Mouse (Mus musculus) CH12.LX (cell line): ENCODE measurements around the gene Gls. TPM values are rescaled to one million over a fixed set of nuclear protein-coding genes. Genes with fewer than 3 reads are reported as not detected.

ENCODE experiments used
- DNase-seq: peaks from one replicate; pipeline ENCODE4 v3.0.0-alpha.2; 2013; ENCODE audit errors: extremely low read depth
- H3K27ac ChIP-seq: 2 replicates; pipeline ENCODE4 v1.5.1; 2012; ENCODE audit warnings: low read depth, mild to moderate bottlenecking, control low read depth, moderate library complexity; ENCODE audit not compliant: insufficient read depth
- H3K27me3 ChIP-seq: replicated peaks from 2 replicates; pipeline ENCODE3; 2012; ENCODE audit warnings: inconsistent platforms
- H3K36me3 ChIP-seq, 2 experiments: replicated peaks in 1 of 2; 2 replicates each; pipeline versions ENCODE3 to v1.6.1; 2012; ENCODE audit warnings: inconsistent platforms in 1 of 2, low read length in 1 of 2, mild to moderate bottlenecking in 1 of 2, mixed read lengths in 1 of 2, moderate library complexity in 1 of 2; ENCODE audit not compliant: control insufficient read depth in 1 of 2, insufficient read depth in 1 of 2
- H3K4me1 ChIP-seq, 2 experiments: 2 replicates each; pipeline ENCODE4 v1.6.1; 2012; ENCODE audit warnings: inconsistent platforms in 1 of 2, moderate library complexity in 1 of 2; ENCODE audit not compliant: insufficient read depth in 2 of 2, control insufficient read depth in 1 of 2
- H3K4me2 ChIP-seq: 2 replicates; pipeline ENCODE4 v1.6.1; 2012; ENCODE audit warnings: low read depth, mild to moderate bottlenecking, control low read depth; ENCODE audit not compliant: poor library complexity, insufficient read depth, severe bottlenecking
- H3K4me3 ChIP-seq, 3 experiments: fragments of 150-350 bp in 1 of 3; sonication (generic) in 1 of 3; replicated peaks in 1 of 3; 2 replicates each; pipeline versions ENCODE3 to v1.5.1; 2011 to 2012; ENCODE audit warnings: low read depth in 2 of 3, low read length in 2 of 3, mild to moderate bottlenecking in 2 of 3, moderate library complexity in 2 of 3, control low read depth in 1 of 3, improper control_type of control experiment in 1 of 3, inconsistent platforms in 1 of 3, mixed read lengths in 1 of 3; ENCODE audit not compliant: poor library complexity in 1 of 3
- H3K79me2 ChIP-seq: replicated peaks from 2 replicates; pipeline ENCODE4 v1.6.1; 2012; ENCODE audit warnings: mild to moderate bottlenecking, moderate library complexity; ENCODE audit not compliant: control insufficient read depth, poor library complexity, insufficient read depth, severe bottlenecking; ENCODE audit errors: extremely low read depth
- H3K9ac ChIP-seq: 2 replicates; pipeline ENCODE4 v1.6.1; 2012; ENCODE audit warnings: low read depth, mild to moderate bottlenecking, control low read depth, moderate library complexity; ENCODE audit not compliant: insufficient read depth
- H3K9me3 ChIP-seq: replicated peaks from 2 replicates; pipeline ENCODE3; 2012; ENCODE audit warnings: low read length, inconsistent platforms, mixed read lengths
- BHLHE40 ChIP-seq: IDR thresholded peaks from 2 replicates; pipeline ENCODE4 v1.6.1; 2011; ENCODE audit warnings: mild to moderate bottlenecking, low read depth, low read length, improper control_type of control experiment
- CHD1 ChIP-seq: IDR thresholded peaks from 2 replicates; pipeline ENCODE4 v1.6.1; 2012; ENCODE audit warnings: low read depth, low read length, improper control_type of control experiment, inconsistent platforms
- CTCF ChIP-seq, 2 experiments: IDR thresholded peaks in 1 of 2; conservative IDR thresholded peaks in 1 of 2; 2 replicates each; pipeline ENCODE4 v1.5.1; 2011 to 2012; ENCODE audit warnings: low read depth in 2 of 2, low read length in 2 of 2, improper control_type of control experiment in 1 of 2, inconsistent platforms in 1 of 2, mild to moderate bottlenecking in 1 of 2, moderate library complexity in 1 of 2
- E2F4 ChIP-seq: IDR thresholded peaks from 2 replicates; pipeline ENCODE4 v1.6.1; 2011; ENCODE audit warnings: low read depth, low read length, improper control_type of control experiment; ENCODE audit not compliant: insufficient replicate concordance
- EP300 ChIP-seq: IDR thresholded peaks from 2 replicates; pipeline ENCODE4 v1.6.1; 2011; ENCODE audit warnings: low read length, improper control_type of control experiment
- ETS1 ChIP-seq: conservative IDR thresholded peaks from 2 replicates; pipeline ENCODE4 v1.6.1; 2012; ENCODE audit warnings: low read depth, mild to moderate bottlenecking, inconsistent platforms, low read length, improper control_type of control experiment, moderate library complexity
- GABPA ChIP-seq: IDR thresholded peaks from 2 replicates; pipeline ENCODE4 v1.6.1; 2012; ENCODE audit warnings: low read depth, low read length, improper control_type of control experiment, inconsistent platforms; ENCODE audit not compliant: insufficient replicate concordance
- HCFC1 ChIP-seq: IDR thresholded peaks from 2 replicates; pipeline ENCODE4 v1.6.1; 2012; ENCODE audit warnings: low read depth, mild to moderate bottlenecking, inconsistent platforms, low read length, improper control_type of control experiment
- IRF4 ChIP-seq: IDR thresholded peaks from 2 replicates; pipeline ENCODE4 v1.6.1; 2014; ENCODE audit warnings: low read depth, mild to moderate bottlenecking, inconsistent platforms, low read length, improper control_type of control experiment
- JUN ChIP-seq: IDR thresholded peaks from 2 replicates; pipeline ENCODE4 v1.6.1; 2011; ENCODE audit warnings: low read depth, mild to moderate bottlenecking, low read length, improper control_type of control experiment, moderate library complexity; ENCODE audit not compliant: insufficient read depth
- JUND ChIP-seq: conservative IDR thresholded peaks from 2 replicates; pipeline ENCODE4 v1.6.1; 2011; ENCODE audit warnings: low read depth, low read length, improper control_type of control experiment
- MAFK ChIP-seq: IDR thresholded peaks from 2 replicates; pipeline ENCODE4 v1.6.1; 2011; ENCODE audit warnings: low read length, improper control_type of control experiment; ENCODE audit not compliant: insufficient replicate concordance
- MAX ChIP-seq: IDR thresholded peaks from 2 replicates; pipeline ENCODE4 v1.6.1; 2011; ENCODE audit warnings: low read length, improper control_type of control experiment
- MAZ ChIP-seq: IDR thresholded peaks from 2 replicates; pipeline ENCODE4 v1.6.1; 2012; ENCODE audit warnings: low read depth, mild to moderate bottlenecking, inconsistent platforms, low read length, improper control_type of control experiment, moderate library complexity
- MXI1 ChIP-seq: IDR thresholded peaks from 2 replicates; pipeline ENCODE4 v1.6.1; 2011; ENCODE audit warnings: mild to moderate bottlenecking, low read depth, low read length, improper control_type of control experiment
- MYC ChIP-seq: IDR thresholded peaks from 2 replicates; pipeline ENCODE4 v1.6.1; 2011; ENCODE audit warnings: low read depth, mild to moderate bottlenecking, improper control_type of control experiment, low read length
- NELFE ChIP-seq: IDR thresholded peaks from 2 replicates; pipeline ENCODE4 v1.6.1; 2011; ENCODE audit warnings: low read depth, low read length, improper control_type of control experiment
- PAX5 ChIP-seq: IDR thresholded peaks from 2 replicates; pipeline ENCODE4 v1.6.1; 2012; ENCODE audit warnings: low read length, inconsistent platforms, mixed read lengths
- POLR2AphosphoS2 ChIP-seq: IDR thresholded peaks from 2 replicates; pipeline ENCODE4 v1.6.1; 2011; ENCODE audit warnings: low read depth, low read length, improper control_type of control experiment
- RAD21 ChIP-seq: IDR thresholded peaks from 2 replicates; pipeline ENCODE4 v1.6.1; 2011; ENCODE audit warnings: low read depth, mild to moderate bottlenecking, low read length, improper control_type of control experiment, moderate library complexity
- TCF12 ChIP-seq: IDR thresholded peaks from 2 replicates; pipeline ENCODE4 v1.6.1; 2014; ENCODE audit warnings: low read depth, mild to moderate bottlenecking, inconsistent platforms, low read length, improper control_type of control experiment
- UBTF ChIP-seq: IDR thresholded peaks from 2 replicates; pipeline ENCODE4 v1.6.1; 2012; ENCODE audit warnings: low read depth, mild to moderate bottlenecking, inconsistent platforms, low read length, improper control_type of control experiment, moderate library complexity
- USF2 ChIP-seq: conservative IDR thresholded peaks from 2 replicates; pipeline ENCODE4 v1.6.1; 2011; ENCODE audit warnings: low read depth, low read length, improper control_type of control experiment
- dilution Hi-C: fragments of 300-500 bp; cut with MboI; formaldehyde crosslinking; loops from 2 replicates; pipeline ENCODE4 v1.14.3; 2020; ENCODE audit warnings: low sequenced_read_pairs; ENCODE audit not compliant: extremely low pct_unique_long_range_greater_than_20kb, extremely low pct_ligation_motif_present
- in situ Hi-C: fragments of 300-500 bp; cut with MboI; formaldehyde crosslinking; loops from 3 replicates; pipeline ENCODE4 v1.14.3; 2019; ENCODE audit warnings: low sequenced_read_pairs, low pct_ligation_motif_present, low pct_unique_long_range_greater_than_20kb, mixed read lengths
- polyA plus RNA-seq: library from polyadenylated mRNA; unstranded; fragments of >175 nt; gene quantifications from 2 replicates; pipeline ENCODE4 v1.2.1, GENCODE M21; 2012; ENCODE audit warnings: low read depth; ENCODE audit not compliant: insufficient read length
- total RNA-seq, 2 experiments: library from RNA; depleted of rRNA; stranded (reverse); fragments of 300-350 nt in 1 of 2; fragments of >200 nt in 1 of 2; gene quantifications; 2 replicates each; pipeline ENCODE4 v1.2.3; 2012 to 2014

Gls gene
- total and polyA plus RNA-seq, 3 experiments = 107 to 182 (median 150) TPM

DNA sequence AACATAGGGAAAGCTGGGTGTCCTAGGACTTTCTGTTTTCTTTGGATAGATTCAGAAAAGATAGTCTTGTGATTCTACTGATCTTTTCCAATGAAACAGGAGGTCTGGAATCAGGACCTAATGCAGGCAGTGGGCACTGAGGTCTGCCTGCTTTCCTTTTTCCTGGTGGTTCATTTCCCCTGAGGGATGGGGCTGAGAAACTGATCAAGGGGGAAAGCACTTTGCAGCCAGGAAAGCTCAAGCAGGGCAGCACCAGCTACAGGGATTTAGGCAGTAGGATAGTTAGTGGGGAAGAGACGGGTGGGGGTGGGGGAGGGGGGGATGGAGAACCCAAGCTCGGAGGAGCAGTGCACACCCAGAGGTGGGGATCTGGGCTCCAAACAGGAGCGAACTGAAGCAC lies 80.1 kb downstream of the Gls start:
- in situ Hi-C loops (no loop called here), dilution Hi-C loops (no loop called here)
- no peaks in the 10 kb centered on the region for H3K27me3 ChIP-seq
- no peak overlapping the region for H3K4me2 ChIP-seq
- no peak overlapping the region for H3K4me3 ChIP-seq
- H3K36me3 ChIP-seq = peaks cover 92 to 100% of the 10 kb centered on the region in 2 experiments
- H3K4me1 ChIP-seq = peaks cover under 1 to 32% of the 10 kb centered on the region in 2 experiments; a peak in 2 of 4 replicates
- no peak overlapping the region for H3K9ac ChIP-seq
- H3K9me3 ChIP-seq = no peaks in the 10 kb centered on the region
- no peak overlapping the region for H3K27ac ChIP-seq
- DNase-seq = no peak
- no peak for TF ChIP-seq ETS1
- H3K79me2 ChIP-seq = no peaks in the 10 kb centered on the region; the same call in 1 of the 2 replicates

- dilution Hi-C loops = no loop called here
- Histone ChIP-seq H3K4me2 (no peak overlapping the region), H3K4me3 (no peak overlapping the region), H3K36me3 (peaks cover 92 to 100% of the 10 kb centered on the region in 2 experiments), H3K27me3 (no peaks in the 10 kb centered on the region), H3K79me2 (no peaks in the 10 kb centered on the region; the same call in 1 of the 2 replicates), H3K9ac (no peak overlapping the region), H3K4me1 (peaks cover 4 to 38% of the 10 kb centered on the region in 2 experiments; a peak in 2 of 4 replicates), H3K9me3 (no peaks in the 10 kb centered on the region), H3K27ac (no peak overlapping the region)
- in situ Hi-C loops = no loop called here
- DNase-seq = no peak
- no peak for TF ChIP-seq ETS1
- TF ChIP-seq USF2 = no peak
- TF ChIP-seq MYC = no peak
- no peak for TF ChIP-seq MAX
- no peak for TF ChIP-seq CHD1
- no peak for TF ChIP-seq MXI1
- TF ChIP-seq POLR2AphosphoS2 = no peak
- no peak for TF ChIP-seq MAFK
- no peak for TF ChIP-seq BHLHE40
- no peak for TF ChIP-seq JUND
- no peak for TF ChIP-seq IRF4
- no peak for TF ChIP-seq MAZ
- no peak for TF ChIP-seq JUN
- TF ChIP-seq, all 38 proteins: peak for 0
Observed at GRCm38 (mm10) chr1:52152369-52152768, 80.7 kb downstream of the Gls start.

DNA sequence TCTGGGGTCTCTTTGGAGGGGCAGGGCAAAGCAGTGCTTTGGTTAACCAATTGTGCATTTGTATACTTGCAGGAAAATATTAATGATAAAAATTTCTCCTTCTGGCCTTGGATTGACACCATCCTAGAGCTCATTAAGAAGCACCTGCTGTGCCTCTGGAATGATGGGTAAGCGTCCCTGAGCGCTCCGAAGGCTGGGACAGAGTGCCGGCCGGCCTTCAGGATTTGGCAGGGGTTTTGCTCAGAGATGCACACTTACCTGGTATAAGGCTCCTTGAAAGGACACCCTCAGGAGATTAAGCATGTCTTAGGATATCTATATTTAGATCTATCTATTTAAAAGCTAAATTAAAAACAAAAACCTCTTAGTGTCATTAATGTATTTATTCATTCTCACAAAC lies 81.9 kb downstream of the Gls start:
- no peaks in the 10 kb centered on the region; the same call in 1 of the 2 replicates for H3K79me2 ChIP-seq
- H3K4me3 ChIP-seq = no peak overlapping the region
- in situ Hi-C loops (no loop called here), dilution Hi-C loops (no loop called here)
- no peak overlapping the region for H3K9ac ChIP-seq
- H3K4me2 ChIP-seq = no peak overlapping the region
- peaks cover 6 to 48% of the 10 kb centered on the region in 2 experiments; a peak in 2 of 4 replicates for H3K4me1 ChIP-seq
- no peak for DNase-seq
- H3K27ac ChIP-seq = no peak overlapping the region
- TF ChIP-seq TCF12 = no peak
- no peak for TF ChIP-seq MAFK
- no peak for TF ChIP-seq PAX5
- no peak for TF ChIP-seq MXI1
- no peak for TF ChIP-seq NELFE
- no peak for TF ChIP-seq JUND
- TF ChIP-seq RAD21 = no peak
- no peak for TF ChIP-seq MAX
- no peak for TF ChIP-seq EP300
- TF ChIP-seq CHD1 = no peak
- no peak for TF ChIP-seq E2F4
- TF ChIP-seq GABPA = no peak
- TF ChIP-seq HCFC1 = no peak
- TF ChIP-seq CTCF (conservative IDR thresholded peaks at IDR 0.05 in 1 of 2, IDR thresholded peaks at IDR 0.05 in 1 of 2; ENCODE audit: low read depth in 2 of 2, low read length in 2 of 2) = no peak
- TF ChIP-seq UBTF = no peak
- no peaks in the 10 kb centered on the region for H3K9me3 ChIP-seq
- peaks cover 91 to 96% of the 10 kb centered on the region in 2 experiments for H3K36me3 ChIP-seq
- H3K27me3 ChIP-seq = no peaks in the 10 kb centered on the region
